In the genomic region with DNA sequence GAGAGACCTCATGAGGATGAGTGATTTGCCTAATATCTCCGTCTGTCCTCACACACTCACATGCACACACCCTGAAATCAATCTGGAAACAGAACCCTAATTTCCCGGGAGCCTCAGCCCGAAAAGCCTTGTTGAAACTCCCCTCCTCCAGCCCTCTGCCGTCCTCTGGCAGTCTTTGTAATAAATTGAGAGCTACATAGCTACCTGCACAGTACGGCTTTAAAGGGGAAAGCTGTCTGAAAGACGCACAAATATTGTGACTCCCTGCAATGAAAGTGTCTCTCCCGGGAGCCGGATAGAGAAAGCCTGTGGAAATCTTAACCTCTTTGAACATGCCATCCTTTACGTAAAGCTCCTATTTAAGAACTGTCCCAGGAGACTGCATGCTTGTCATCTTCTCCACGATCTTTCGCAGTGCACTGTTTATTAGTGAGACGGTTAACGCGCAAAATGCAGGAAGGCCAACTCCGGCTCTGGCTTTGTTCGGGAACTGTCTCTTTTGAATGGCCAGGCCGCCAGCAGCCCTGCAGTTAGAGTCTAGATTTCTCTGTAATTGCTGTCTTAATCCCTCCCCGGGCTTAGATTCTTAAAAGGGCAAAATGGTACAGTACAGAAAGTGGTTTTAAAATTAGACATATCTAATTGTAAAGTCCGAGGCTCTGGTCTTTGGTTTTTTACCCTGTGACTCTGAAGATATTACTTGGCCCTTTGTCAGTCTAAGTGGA, we compare ENCODE assay signal across 23 mouse cellular contexts. TPM values are rescaled to one million over a fixed set of nuclear protein-coding genes. Genes with fewer than 3 reads are reported as not detected.
DNase-seq lines count a peak whose midpoint lies in the region; ATAC-seq and TF ChIP-seq lines count a peak whose summit lies in the region.
"Had no signal": no experiment of that assay in that cellular context is flagged by ENCODE, and none has a peak within 500 bp of the region (broad histone marks: within the 10 kb centered on the region; RNA-seq: fewer than 3 reads in every experiment).

No protein-coding gene starts in this region.

- no peaks in the 10 kb centered on the region for H3K36me3 ChIP-seq in forebrain, embryonic 10.5 days (replicated peaks)
- H3K36me3 ChIP-seq in forebrain, embryonic 15.5 days = no peaks in the 10 kb centered on the region
- no peaks in the 10 kb centered on the region for H3K36me3 ChIP-seq in embryonic facial prominence, embryonic 12.5 days
- H3K36me3 ChIP-seq in hindbrain, embryonic 11.5 days (ENCODE audit: control insufficient read depth, insufficient read depth, low read length) = no peaks in the 10 kb centered on the region
- H3K36me3 ChIP-seq in midbrain, embryonic 15.5 days (replicated peaks) = no peaks in the 10 kb centered on the region
- no peaks in the 10 kb centered on the region for H3K36me3 ChIP-seq in lung, postnatal 0 days (ENCODE audit: insufficient read depth, low read length)
- no peaks in the 10 kb centered on the region for H3K36me3 ChIP-seq in kidney, adult 2 months (ENCODE audit: control insufficient read depth, insufficient read depth, low read length)
- H3K36me3 ChIP-seq: embryonic facial prominence, embryonic 13.5 days; heart, embryonic 12.5 days; liver, embryonic 13.5 days had no signal

- no peak overlapping the region for H3K4me2 ChIP-seq in forebrain, embryonic 15.5 days (replicated peaks)
- no peak overlapping the region for H3K4me2 ChIP-seq in embryonic facial prominence, embryonic 12.5 days (replicated peaks)
- H3K4me2 ChIP-seq in hindbrain, embryonic 11.5 days (replicated peaks; ENCODE audit: low read depth, low read length) = no peak overlapping the region
- H3K4me2 ChIP-seq in midbrain, embryonic 15.5 days = no peak overlapping the region; the same call in 1 of the 2 replicates
- H3K4me2 ChIP-seq in lung, postnatal 0 days (replicated peaks; ENCODE audit: low read depth, low read length) = no peak overlapping the region
- H3K4me2 ChIP-seq: embryonic facial prominence, embryonic 13.5 days; heart, embryonic 12.5 days; liver, embryonic 13.5 days had no signal

- H3K9ac ChIP-seq in forebrain, embryonic 15.5 days (replicated peaks) = no peak overlapping the region
- H3K9ac ChIP-seq in embryonic facial prominence, embryonic 12.5 days = no peak overlapping the region
- H3K9ac ChIP-seq in hindbrain, embryonic 11.5 days (ENCODE audit: low read depth, low read length) = no peak overlapping the region; the same call in 1 of the 2 replicates
- no peak overlapping the region for H3K9ac ChIP-seq in midbrain, embryonic 15.5 days
- no peak overlapping the region for H3K9ac ChIP-seq in lung, postnatal 0 days (replicated peaks; ENCODE audit: low read depth)
- H3K9ac ChIP-seq: embryonic facial prominence, embryonic 13.5 days; heart, embryonic 12.5 days; liver, embryonic 13.5 days had no signal

- no peaks in the 10 kb centered on the region for H3K27me3 ChIP-seq in forebrain, embryonic 10.5 days (ENCODE audit: poor library complexity, severe bottlenecking)
- no peaks in the 10 kb centered on the region for H3K27me3 ChIP-seq in forebrain, embryonic 15.5 days
- H3K27me3 ChIP-seq in embryonic facial prominence, embryonic 12.5 days = no peaks in the 10 kb centered on the region
- no peaks in the 10 kb centered on the region for H3K27me3 ChIP-seq in hindbrain, embryonic 11.5 days (ENCODE audit: control insufficient read depth, insufficient read depth, low read length)
- no peaks in the 10 kb centered on the region for H3K27me3 ChIP-seq in midbrain, embryonic 15.5 days (replicated peaks)
- no peaks in the 10 kb centered on the region for H3K27me3 ChIP-seq in lung, postnatal 0 days (replicated peaks; ENCODE audit: insufficient read depth, low read length)
- no peaks in the 10 kb centered on the region for H3K27me3 ChIP-seq in kidney, adult 2 months (replicated peaks; ENCODE audit: control insufficient read depth, insufficient read depth, low read length)
- H3K27me3 ChIP-seq: embryonic facial prominence, embryonic 13.5 days; heart, embryonic 12.5 days; liver, embryonic 13.5 days had no signal

- TF ChIP-seq EP300 in lung, postnatal 0 days (IDR thresholded peaks at IDR 0.05) = no peak

- 80% methylated on average over 19 of the region's 19 CpGs for WGBS in forebrain, embryonic 10.5 days
- WGBS in forebrain, embryonic 15.5 days = 36% methylated on average over 19 of the region's 19 CpGs
- 50% methylated on average over 19 of the region's 19 CpGs for WGBS in embryonic facial prominence, embryonic 12.5 days
- 74% methylated on average over 19 of the region's 19 CpGs for WGBS in hindbrain, embryonic 11.5 days
- WGBS in midbrain, embryonic 15.5 days = 23% methylated on average over 19 of the region's 19 CpGs
- WGBS in lung, postnatal 0 days = 76% methylated on average over 19 of the region's 19 CpGs
- WGBS in kidney, adult 2 months = 77% methylated on average over 19 of the region's 19 CpGs

- peaks cover 14% of the 10 kb centered on the region for H3K4me1 ChIP-seq in forebrain, embryonic 10.5 days
- H3K4me1 ChIP-seq in forebrain, embryonic 15.5 days = no peaks in the 10 kb centered on the region
- H3K4me1 ChIP-seq in embryonic facial prominence, embryonic 12.5 days = 0 out of 2 replicates have a peak, but pooled peaks cover 11% of the 10 kb centered on the region
- H3K4me1 ChIP-seq in hindbrain, embryonic 11.5 days (replicated peaks; ENCODE audit: control insufficient read depth, insufficient read depth, low read length) = no peaks in the 10 kb centered on the region
- H3K4me1 ChIP-seq in midbrain, embryonic 15.5 days = peaks cover 11% of the 10 kb centered on the region
- no peaks in the 10 kb centered on the region for H3K4me1 ChIP-seq in lung, postnatal 0 days (ENCODE audit: insufficient read depth, low read depth, low read length)
- no peaks in the 10 kb centered on the region for H3K4me1 ChIP-seq in kidney, adult 2 months (ENCODE audit: control insufficient read depth, insufficient read depth, low read length)
- H3K4me1 ChIP-seq: liver, embryonic 13.5 days had no signal

- DNase-seq in forebrain, embryonic 10.5 days (ENCODE audit: extremely low spot score, low spot score) = no peak
- peak; percentile 8 for DNase-seq in hindbrain, embryonic 11.5 days (ENCODE audit: low spot score)
- DNase-seq in gastrocnemius, adult 2 months = no peak
- no peak for DNase-seq in lung, postnatal 0 days (ENCODE audit: low spot score)
- DNase-seq in kidney, adult 2 months = no peak
- DNase-seq: cerebellum, postnatal 14 days; gastrocnemius, postnatal 36 days; kidney, adult 8-10 months; layer of hippocampus, postnatal 36 days; left cerebral cortex, postnatal 4 days; liver, embryonic 13.5 days; lung, postnatal 10 days; right cerebral cortex, adult 18-20 months; thymus, postnatal 25 days had no signal

- ATAC-seq in forebrain, embryonic 15.5 days (replicated peaks) = no peak
- no peak for ATAC-seq in embryonic facial prominence, embryonic 12.5 days (ENCODE audit: insufficient number of reproducible peaks, insufficient read depth, low FRiP score, low TSS enrichment)
- no peak for ATAC-seq in hindbrain, embryonic 11.5 days (ENCODE audit: low FRiP score)
- ATAC-seq in midbrain, embryonic 15.5 days (replicated peaks) = peak; percentile 70
- ATAC-seq in lung, postnatal 0 days = no peak
- ATAC-seq: Patski had no signal

- H3K27ac ChIP-seq in forebrain, embryonic 10.5 days = peak overlapping the region; percentile 69; the same call in 1 of the 2 replicates
- no peak overlapping the region for H3K27ac ChIP-seq in forebrain, embryonic 15.5 days (replicated peaks)
- H3K27ac ChIP-seq in embryonic facial prominence, embryonic 12.5 days = 0 out of 2 replicates have a peak overlapping the region, but pooled peaks have one; percentile 17
- H3K27ac ChIP-seq in hindbrain, embryonic 11.5 days (ENCODE audit: low read depth, low read length) = peak overlapping the region; percentile 1; the same call in 1 of the 2 replicates
- peak overlapping the region; percentile 40 for H3K27ac ChIP-seq in midbrain, embryonic 15.5 days
- no peak overlapping the region for H3K27ac ChIP-seq in gastrocnemius, adult 2 months
- H3K27ac ChIP-seq in lung, postnatal 0 days (ENCODE audit: low read length) = no peak overlapping the region
- H3K27ac ChIP-seq in kidney, adult 2 months (ENCODE audit: insufficient read depth, low read depth, low read length) = no peak overlapping the region
- H3K27ac ChIP-seq: embryonic facial prominence, embryonic 13.5 days; liver, embryonic 13.5 days had no signal

- no peaks in the 10 kb centered on the region for H3K9me3 ChIP-seq in forebrain, embryonic 10.5 days
- H3K9me3 ChIP-seq in forebrain, embryonic 15.5 days = no peaks in the 10 kb centered on the region
- H3K9me3 ChIP-seq in embryonic facial prominence, embryonic 12.5 days = no peaks in the 10 kb centered on the region
- no peaks in the 10 kb centered on the region for H3K9me3 ChIP-seq in hindbrain, embryonic 11.5 days (ENCODE audit: control insufficient read depth, low read length)
- no peaks in the 10 kb centered on the region for H3K9me3 ChIP-seq in midbrain, embryonic 15.5 days
- no peaks in the 10 kb centered on the region for H3K9me3 ChIP-seq in lung, postnatal 0 days (ENCODE audit: low read length)
- H3K9me3 ChIP-seq: embryonic facial prominence, embryonic 13.5 days; heart, embryonic 12.5 days; liver, embryonic 13.5 days had no signal

- TF ChIP-seq POLR2A in kidney, adult 2 months (IDR thresholded peaks at IDR 0.05; ENCODE audit: low read depth, low read length) = no peak

- no peak for TF ChIP-seq CTCF in gastrocnemius, adult 2 months (IDR thresholded peaks at IDR 0.05)
- TF ChIP-seq CTCF in lung, postnatal 0 days (IDR thresholded peaks at IDR 0.05) = no peak
- TF ChIP-seq CTCF in kidney, adult 2 months (conservative IDR thresholded peaks at IDR 0.05; ENCODE audit: insufficient read depth, insufficient read length, low read depth, low read length) = no peak

- intact Hi-C loops in gastrocnemius, adult 2 months (cut with DNase I) = no loop called here

- H3K4me3 ChIP-seq in forebrain, embryonic 10.5 days = no peak overlapping the region
- no peak overlapping the region for H3K4me3 ChIP-seq in forebrain, embryonic 15.5 days
- H3K4me3 ChIP-seq in embryonic facial prominence, embryonic 12.5 days = no peak overlapping the region
- H3K4me3 ChIP-seq in hindbrain, embryonic 11.5 days (ENCODE audit: low read depth, low read length) = no peak overlapping the region
- no peak overlapping the region for H3K4me3 ChIP-seq in midbrain, embryonic 15.5 days
- no peak overlapping the region for H3K4me3 ChIP-seq in gastrocnemius, adult 2 months
- H3K4me3 ChIP-seq in lung, postnatal 0 days (ENCODE audit: low read depth, low read length) = no peak overlapping the region
- H3K4me3 ChIP-seq in kidney, adult 2 months (ENCODE audit: insufficient read depth, low read depth, low read length) = no peak overlapping the region
- H3K4me3 ChIP-seq: embryonic facial prominence, embryonic 13.5 days; heart, embryonic 12.5 days; liver, embryonic 13.5 days had no signal

RNA-seq across cellular contexts. Expression of a gene that starts 39.1 kb away (rescaled TPM):
- polyA plus RNA-seq in forebrain, embryonic 10.5 days (2016; fragmentation: Nextera tagmentation; extraction: Ambion mirVana) = 1.5 and 1.9 TPM in 2 replicates
- polyA plus RNA-seq in forebrain, embryonic 15.5 days (2015; fragmentation: Nextera tagmentation; extraction: Ambion mirVana) = 0.86 and 0.98 TPM in 2 replicates
- polyA plus RNA-seq in embryonic facial prominence, embryonic 12.5 days (2016; fragmentation: Nextera tagmentation; extraction: Ambion mirVana) = 4.1 and 4.5 TPM in 2 replicates
- 2.0 and 2.2 TPM in 2 replicates for polyA plus RNA-seq in hindbrain, embryonic 11.5 days (2014; fragmentation: Nextera tagmentation; extraction: Ambion mirVana)
- 1.5 and 1.7 TPM in 2 replicates for polyA plus RNA-seq in midbrain, embryonic 15.5 days (2015; fragmentation: Nextera tagmentation; extraction: Ambion mirVana)
- total RNA-seq in gastrocnemius, adult 2 months (2021) = 10 to 100 TPM; 68.9 to 69.3 TPM
- 0.75 and 0.86 TPM in 2 replicates for polyA plus RNA-seq in lung, postnatal 0 days (2015; fragmentation: Nextera tagmentation; extraction: Ambion mirVana)
- 0.30 TPM in 1 of 2 replicates, not detected in the other for polyA plus RNA-seq in kidney, adult 2 months (2012; rRNA removed)
- total RNA-seq: hematopoietic stem cell, adult 5-6 weeks; layer of hippocampus, postnatal 36 days; neutrophil, adult 5-6 weeks had no signal
- polyA plus RNA-seq: Patski had no signal

RNA-seq across cellular contexts. Expression of a gene that starts 41.4 kb away (rescaled TPM):
- 0.17 TPM in 1 of 2 replicates, not detected in the other for polyA plus RNA-seq in forebrain, embryonic 10.5 days (2016; fragmentation: Nextera tagmentation; extraction: Ambion mirVana)
- not detected in 2 replicates for polyA plus RNA-seq in forebrain, embryonic 15.5 days (2015; fragmentation: Nextera tagmentation; extraction: Ambion mirVana)
- polyA plus RNA-seq in embryonic facial prominence, embryonic 12.5 days (2016; fragmentation: Nextera tagmentation; extraction: Ambion mirVana) = 0.10 and 0.26 TPM in 2 replicates
- 0.12 TPM in 1 of 2 replicates, not detected in the other for polyA plus RNA-seq in hindbrain, embryonic 11.5 days (2014; fragmentation: Nextera tagmentation; extraction: Ambion mirVana)
- polyA plus RNA-seq in midbrain, embryonic 15.5 days (2015; fragmentation: Nextera tagmentation; extraction: Ambion mirVana) = 0.10 TPM in 1 of 2 replicates, not detected in the other
- total RNA-seq in gastrocnemius, adult 2 months (2021) = not detected
- polyA plus RNA-seq in lung, postnatal 0 days (2015; fragmentation: Nextera tagmentation; extraction: Ambion mirVana) = 0.12 TPM in 1 of 2 replicates, not detected in the other
- 0.09 and 0.49 TPM in 2 replicates for polyA plus RNA-seq in kidney, adult 2 months (2012; rRNA removed)
- total RNA-seq: gastrocnemius, postnatal 36 days; hematopoietic stem cell, adult 5-6 weeks; layer of hippocampus, postnatal 36 days; left cerebral cortex, postnatal 4 days; neutrophil, adult 5-6 weeks had no signal
- polyA plus RNA-seq: liver, embryonic 13.5 days; Patski; spleen, adult 2 months had no signal

Comparison
In these comparisons a context has a peak if more than half of its experiments do, and no peak if none do; other contexts are left out.
1. H3K27ac ChIP-seq: peak in forebrain, embryonic 10.5 days (single experiment), embryonic facial prominence, embryonic 12.5 days (single experiment), hindbrain, embryonic 11.5 days (single experiment) and midbrain, embryonic 15.5 days (single experiment); none in forebrain, embryonic 15.5 days (single experiment), gastrocnemius, adult 2 months (single experiment), lung, postnatal 0 days (single experiment) and kidney, adult 2 months (single experiment).